Mouse (Mus musculus): ENCODE data around the gene Fam185a. TPM values are rescaled to one million over a fixed set of nuclear protein-coding genes. Genes with fewer than 3 reads are reported as not detected.

Fam185a gene
- 10 to 100 TPM; 12.7 to 13.4 (median 12.7) TPM for total RNA-seq (2022)

- peak; percentile 67 to 98 for DNase-seq (ENCODE audit: low spot score in 2 of 2)
These were observed at the start of gene Fam185a, which contains the start of gene Ccdc146 for GRCm38 (mm10) chr5:21424614-21425602. Gene Fam185a (plus strand): TSS chr5:21424958. Gene Ccdc146 (minus strand): TSS chr5:21424677.

GRCm38 (mm10) chr5:21376935-21377334, 47.8 kb upstream of the Fam185a start:
- DNase-seq (ENCODE audit: low spot score in 2 of 2) = no peak

- no peak for DNase-seq (ENCODE audit: low spot score in 2 of 2)
These were observed 46.4 kb upstream of the Fam185a start for GRCm38 (mm10) chr5:21378397-21378796.

- DNase-seq (ENCODE audit: low spot score in 2 of 2) = no peak
These were observed 42.8 kb upstream of the Fam185a start for GRCm38 (mm10) chr5:21381986-21382385.

GRCm38 (mm10) chr5:21382678-21383077, 42.1 kb upstream of the Fam185a start:
- no peak for DNase-seq (ENCODE audit: low spot score in 2 of 2)

- DNase-seq (ENCODE audit: low spot score in 2 of 2) = no peak
These were observed 41.1 kb upstream of the Fam185a start for GRCm38 (mm10) chr5:21383392-21384251.

- DNase-seq (ENCODE audit: low spot score in 2 of 2) = no peak
These were observed 40.4 kb upstream of the Fam185a start for GRCm38 (mm10) chr5:21384252-21384960.

- DNase-seq (ENCODE audit: low spot score in 2 of 2) = no peak
These were observed 39.8 kb upstream of the Fam185a start for GRCm38 (mm10) chr5:21384976-21385375.

- DNase-seq (ENCODE audit: low spot score in 2 of 2) = no peak
These were observed 38.3 kb upstream of the Fam185a start for GRCm38 (mm10) chr5:21386432-21386831.

GRCm38 (mm10) chr5:21387340-21387739, 37.4 kb upstream of the Fam185a start:
- no peak for DNase-seq (ENCODE audit: low spot score in 2 of 2)

- DNase-seq (ENCODE audit: low spot score in 2 of 2) = no peak
These were observed 35.9 kb upstream of the Fam185a start for GRCm38 (mm10) chr5:21388855-21389254.

GRCm38 (mm10) chr5:21391616-21392384, 33.0 kb upstream of the Fam185a start:
- DNase-seq (ENCODE audit: low spot score in 2 of 2) = no peak

- DNase-seq (ENCODE audit: low spot score in 2 of 2) = no peak
These were observed 30.2 kb upstream of the Fam185a start for GRCm38 (mm10) chr5:21394562-21394961.

GRCm38 (mm10) chr5:21395205-21395840, 29.4 kb upstream of the Fam185a start:
- DNase-seq (ENCODE audit: low spot score in 2 of 2) = no peak

GRCm38 (mm10) chr5:21411261-21411666, 13.5 kb upstream of the Fam185a start:
- no peak for DNase-seq (ENCODE audit: low spot score in 2 of 2)

GRCm38 (mm10) chr5:21412056-21412455, 12.7 kb upstream of the Fam185a start:
- no peak for DNase-seq (ENCODE audit: low spot score in 2 of 2)

GRCm38 (mm10) chr5:21413322-21413721, 11.4 kb upstream of the Fam185a start:
- no peak for DNase-seq (ENCODE audit: low spot score in 2 of 2)

- no peak for DNase-seq (ENCODE audit: low spot score in 2 of 2)
These were observed 10.5 kb upstream of the Fam185a start for GRCm38 (mm10) chr5:21414116-21414820.

GRCm38 (mm10) chr5:21418613-21419012, 6.1 kb upstream of the Fam185a start:
- DNase-seq (ENCODE audit: low spot score in 2 of 2) = no peak
